Mouse (Mus musculus): Measurements from ENCODE around the gene Hoxb7. TPM values are rescaled to one million over a fixed set of nuclear protein-coding genes. Genes with fewer than 3 reads are reported as not detected.

Hoxb7 gene
- polyA plus RNA-seq (2015; fragmentation: Nextera tagmentation; extraction: Ambion mirVana), result 2.2 and 3.2 TPM in 2 replicates

- Histone ChIP-seq H3K27me3 (ENCODE audit: control insufficient read depth, insufficient read depth, low read depth, low read length) (peaks cover 65% of the 10 kb centered on the region), H3K9me3 (ENCODE audit: control insufficient read depth, low read length) (no peaks in the 10 kb centered on the region), H3K9ac (ENCODE audit: low read length) (peak within 1 kb of the TSS; percentile 67), H3K36me3 (ENCODE audit: control insufficient read depth, insufficient read depth, low read length) (no peaks in the 10 kb centered on the region), H3K27ac (ENCODE audit: low read length) (peak within 1 kb of the TSS; percentile 82), H3K4me2 (ENCODE audit: low read depth, low read length) (peak within 1 kb of the TSS; percentile 76), H3K4me3 (ENCODE audit: low read length) (peak within 1 kb of the TSS; percentile 51), H3K4me1 (replicated peaks; ENCODE audit: control insufficient read depth, insufficient read depth, low read length) (peaks cover 4% of the 10 kb centered on the region; the same call in 1 of the 2 replicates)
- WGBS, result 2% methylated on average over 43 of the region's 43 CpGs
- ATAC-seq (ENCODE audit: low read depth), result peak; percentile 45; the same call in 1 of the 2 replicates
Observed at GRCm38 (mm10) chr11:96285771-96286738, at the start of gene Hoxb7. Gene Hoxb7, plus strand, starts transcription at chr11:96286623.

- whole genome bisulfite sequencing, result 1% methylated on average over 7 of the region's 7 CpGs
- H3K36me3 ChIP-seq (ENCODE audit: control insufficient read depth, insufficient read depth, low read length), result no peaks in the 10 kb centered on the region
- H3K4me1 ChIP-seq (replicated peaks; ENCODE audit: control insufficient read depth, insufficient read depth, low read length), result no peaks in the 10 kb centered on the region
- no peak overlapping the region for H3K4me3 ChIP-seq (ENCODE audit: low read length)
- no peak overlapping the region for H3K4me2 ChIP-seq (ENCODE audit: low read depth, low read length)
- no peak overlapping the region for H3K9ac ChIP-seq (ENCODE audit: low read length)
- no peak overlapping the region for H3K27ac ChIP-seq (ENCODE audit: low read length)
- ATAC-seq (ENCODE audit: low read depth), result no peak
- peaks cover 13% of the 10 kb centered on the region for H3K27me3 ChIP-seq (ENCODE audit: control insufficient read depth, insufficient read depth, low read depth, low read length)
- no peaks in the 10 kb centered on the region for H3K9me3 ChIP-seq (ENCODE audit: control insufficient read depth, low read length)
Observed at GRCm38 (mm10) chr11:96240211-96240610, 46.2 kb upstream of the Hoxb7 start.

DNA sequence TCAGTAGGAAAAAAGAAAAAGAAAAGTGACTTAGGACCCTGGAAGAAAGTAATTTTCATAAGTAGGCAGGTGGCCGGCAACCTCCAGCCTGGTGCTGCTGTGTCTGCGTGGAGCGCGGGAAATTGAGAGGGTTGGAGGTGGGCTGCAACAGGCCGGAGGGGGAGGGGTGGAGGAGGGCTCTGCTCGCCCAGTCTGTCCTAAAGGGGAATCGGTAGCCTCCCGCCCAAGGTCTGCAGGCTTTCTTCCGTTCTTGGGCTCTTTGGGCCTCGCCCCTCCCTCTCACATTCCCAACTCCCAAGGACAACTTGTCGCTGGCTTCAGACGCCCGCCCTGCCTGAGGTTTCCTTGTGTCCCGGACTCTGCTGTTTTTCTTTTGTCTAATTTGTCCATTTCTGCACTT is 35.5 kb upstream of the Hoxb7 start:
- WGBS, result 2% methylated on average over 14 of the region's 14 CpGs
- H3K27ac ChIP-seq (ENCODE audit: low read length), result no peak overlapping the region

GRCm38 (mm10) chr11:96251480-96252031 is 34.9 kb upstream of the Hoxb7 start:
- Histone ChIP-seq H3K4me2 (ENCODE audit: low read depth, low read length) (0 out of 2 replicates have a peak overlapping the region, but pooled peaks have one; percentile 11), H3K9ac (ENCODE audit: low read length) (peak overlapping the region; percentile 24; the same call in 1 of the 2 replicates), H3K4me3 (ENCODE audit: low read length) (peak overlapping the region; percentile 33), H3K36me3 (ENCODE audit: control insufficient read depth, insufficient read depth, low read length) (no peaks in the 10 kb centered on the region), H3K9me3 (ENCODE audit: control insufficient read depth, low read length) (no peaks in the 10 kb centered on the region), H3K4me1 (replicated peaks; ENCODE audit: control insufficient read depth, insufficient read depth, low read length) (no peaks in the 10 kb centered on the region), H3K27ac (ENCODE audit: low read length) (no peak overlapping the region), H3K27me3 (ENCODE audit: control insufficient read depth, insufficient read depth, low read depth, low read length) (peaks cover 75% of the 10 kb centered on the region)
- WGBS, result 1% methylated on average over 46 of the region's 46 CpGs
- ATAC-seq (ENCODE audit: low read depth), result no peak

More for the DNA sequence above, 35.5 kb upstream of the Hoxb7 start:
- no peak overlapping the region for H3K4me2 ChIP-seq (ENCODE audit: low read depth, low read length)
- no peaks in the 10 kb centered on the region for H3K9me3 ChIP-seq (ENCODE audit: control insufficient read depth, low read length)
- no peaks in the 10 kb centered on the region for H3K4me1 ChIP-seq (replicated peaks; ENCODE audit: control insufficient read depth, insufficient read depth, low read length)
- H3K36me3 ChIP-seq (ENCODE audit: control insufficient read depth, insufficient read depth, low read length), result no peaks in the 10 kb centered on the region
- ATAC-seq (ENCODE audit: low read depth), result no peak
- no peak overlapping the region for H3K9ac ChIP-seq (ENCODE audit: low read length)
- H3K27me3 ChIP-seq (ENCODE audit: control insufficient read depth, insufficient read depth, low read depth, low read length), result peaks cover 69% of the 10 kb centered on the region
- no peak overlapping the region for H3K4me3 ChIP-seq (ENCODE audit: low read length)

DNA sequence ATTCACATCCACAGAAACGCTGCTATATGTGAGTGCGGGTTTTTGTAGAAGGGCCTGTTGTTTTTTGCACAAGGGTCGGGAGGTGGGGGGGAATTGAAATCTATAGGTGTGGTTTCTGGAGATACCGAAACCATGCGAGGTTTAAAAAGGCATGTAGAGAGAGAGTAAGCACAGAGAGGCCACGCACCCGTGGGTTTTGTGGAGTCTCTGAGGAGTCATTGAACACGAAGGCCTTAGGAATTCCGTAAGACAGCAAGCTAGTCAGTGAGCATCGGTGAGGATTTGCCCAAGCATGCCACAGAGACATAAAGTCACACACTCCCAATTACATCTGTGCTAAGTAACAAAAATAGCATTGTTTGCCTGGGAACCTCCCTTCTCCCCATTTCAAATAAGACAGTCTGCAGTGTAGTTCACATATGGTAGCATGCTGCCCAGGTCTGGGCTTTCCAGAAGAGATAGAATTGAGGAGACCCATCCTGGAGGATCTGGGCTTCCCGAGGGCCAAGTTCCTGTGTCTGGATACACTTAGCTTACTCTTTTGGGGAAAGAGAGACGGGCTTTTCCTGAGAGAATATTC is 33.8 kb upstream of the Hoxb7 start:
- Histone ChIP-seq H3K27ac (ENCODE audit: low read length) (no peak overlapping the region), H3K36me3 (ENCODE audit: control insufficient read depth, insufficient read depth, low read length) (no peaks in the 10 kb centered on the region), H3K4me2 (ENCODE audit: low read depth, low read length) (no peak overlapping the region), H3K9me3 (ENCODE audit: control insufficient read depth, low read length) (no peaks in the 10 kb centered on the region), H3K9ac (ENCODE audit: low read length) (no peak overlapping the region), H3K4me1 (replicated peaks; ENCODE audit: control insufficient read depth, insufficient read depth, low read length) (no peaks in the 10 kb centered on the region), H3K4me3 (ENCODE audit: low read length) (peak overlapping the region; percentile 33; the same call in 1 of the 2 replicates), H3K27me3 (ENCODE audit: control insufficient read depth, insufficient read depth, low read depth, low read length) (peaks cover 83% of the 10 kb centered on the region)
- 7% methylated on average over 12 of the region's 12 CpGs for WGBS
- no peak for ATAC-seq (ENCODE audit: low read depth)

DNA sequence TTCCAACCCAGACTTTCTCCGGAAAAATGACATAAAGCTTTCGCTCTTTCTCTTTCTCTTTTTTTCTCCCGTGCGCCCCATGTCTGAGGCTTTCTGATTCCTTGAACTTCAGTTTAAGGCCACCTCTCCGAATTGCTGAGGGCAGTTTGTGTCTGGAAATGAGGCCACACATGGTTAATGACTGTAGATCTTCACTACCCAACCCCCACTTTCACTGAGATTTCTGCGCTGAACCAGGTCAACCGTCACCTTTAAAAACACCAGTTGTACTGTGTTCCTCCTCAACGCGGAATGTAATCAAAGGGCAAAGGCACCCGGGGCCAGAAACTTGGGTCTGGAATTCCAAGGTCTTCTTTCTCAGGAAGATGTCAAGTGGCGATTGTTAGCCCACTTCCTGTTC is 32.2 kb upstream of the Hoxb7 start:
- no peak for ATAC-seq (ENCODE audit: low read depth)

GRCm38 (mm10) chr11:96255111-96255995 is 31.1 kb upstream of the Hoxb7 start:
- 0 out of 2 replicates have a peak overlapping the region, but pooled peaks have one; percentile 9 for H3K4me3 ChIP-seq (ENCODE audit: low read length)
- WGBS, result 3% methylated on average over 39 of the region's 39 CpGs
- H3K36me3 ChIP-seq (ENCODE audit: control insufficient read depth, insufficient read depth, low read length), result no peaks in the 10 kb centered on the region
- no peak overlapping the region for H3K27ac ChIP-seq (ENCODE audit: low read length)
- no peaks in the 10 kb centered on the region for H3K9me3 ChIP-seq (ENCODE audit: control insufficient read depth, low read length)
- no peak overlapping the region for H3K9ac ChIP-seq (ENCODE audit: low read length)
- no peak overlapping the region for H3K4me2 ChIP-seq (ENCODE audit: low read depth, low read length)
- peaks cover 96% of the 10 kb centered on the region for H3K27me3 ChIP-seq (ENCODE audit: control insufficient read depth, insufficient read depth, low read depth, low read length)
- H3K4me1 ChIP-seq (replicated peaks; ENCODE audit: control insufficient read depth, insufficient read depth, low read length), result peaks cover 3% of the 10 kb centered on the region; the same call in 1 of the 2 replicates
- no peak for ATAC-seq (ENCODE audit: low read depth)

More for the DNA sequence above, 32.2 kb upstream of the Hoxb7 start:
- H3K9me3 ChIP-seq (ENCODE audit: control insufficient read depth, low read length), result no peaks in the 10 kb centered on the region
- WGBS, result under 1% methylated on average over 11 of the region's 11 CpGs
- H3K4me1 ChIP-seq (replicated peaks; ENCODE audit: control insufficient read depth, insufficient read depth, low read length), result no peaks in the 10 kb centered on the region
- H3K27ac ChIP-seq (ENCODE audit: low read length), result no peak overlapping the region
- no peak overlapping the region for H3K9ac ChIP-seq (ENCODE audit: low read length)
- no peaks in the 10 kb centered on the region for H3K36me3 ChIP-seq (ENCODE audit: control insufficient read depth, insufficient read depth, low read length)
- no peak overlapping the region for H3K4me3 ChIP-seq (ENCODE audit: low read length)
- H3K27me3 ChIP-seq (ENCODE audit: control insufficient read depth, insufficient read depth, low read depth, low read length), result peaks cover 96% of the 10 kb centered on the region
- no peak overlapping the region for H3K4me2 ChIP-seq (ENCODE audit: low read depth, low read length)

DNA sequence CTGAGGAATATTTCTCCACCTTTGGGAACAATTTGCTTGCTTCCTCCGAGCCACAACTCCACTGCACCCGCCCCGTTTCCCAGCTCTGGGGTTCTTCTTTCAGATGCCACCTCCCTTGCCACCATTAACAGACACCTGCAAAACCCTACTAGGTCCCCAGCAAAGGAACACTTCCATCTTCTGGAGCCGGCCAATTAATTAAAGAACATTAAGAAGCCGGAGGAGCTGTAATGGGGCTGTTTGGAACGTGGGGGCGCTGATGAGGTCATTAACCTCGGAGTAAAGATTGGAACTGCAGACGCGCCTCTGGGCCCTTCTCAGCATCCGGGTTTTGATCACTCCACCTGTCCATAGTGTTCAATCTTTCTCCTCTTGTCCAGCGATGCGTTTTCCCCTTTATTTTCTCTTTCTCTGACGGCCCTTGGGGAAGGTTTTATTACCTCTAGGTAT is 30.4 kb upstream of the Hoxb7 start:
- peaks cover 96% of the 10 kb centered on the region for H3K27me3 ChIP-seq (ENCODE audit: control insufficient read depth, insufficient read depth, low read depth, low read length)
- H3K9me3 ChIP-seq (ENCODE audit: control insufficient read depth, low read length), result no peaks in the 10 kb centered on the region
- no peaks in the 10 kb centered on the region for H3K36me3 ChIP-seq (ENCODE audit: control insufficient read depth, insufficient read depth, low read length)
- H3K4me2 ChIP-seq (ENCODE audit: low read depth, low read length), result no peak overlapping the region
- no peak overlapping the region for H3K4me3 ChIP-seq (ENCODE audit: low read length)
- peaks cover 4% of the 10 kb centered on the region; the same call in 1 of the 2 replicates for H3K4me1 ChIP-seq (replicated peaks; ENCODE audit: control insufficient read depth, insufficient read depth, low read length)
- WGBS, result 3% methylated on average over 14 of the region's 14 CpGs
- no peak overlapping the region for H3K27ac ChIP-seq (ENCODE audit: low read length)
- no peak overlapping the region for H3K9ac ChIP-seq (ENCODE audit: low read length)
- ATAC-seq (ENCODE audit: low read depth), result no peak

All from lung, embryonic 16.5 days (tissue).